Mouse (Mus musculus): Measurements from ENCODE around the gene Alkbh6.

DNA sequence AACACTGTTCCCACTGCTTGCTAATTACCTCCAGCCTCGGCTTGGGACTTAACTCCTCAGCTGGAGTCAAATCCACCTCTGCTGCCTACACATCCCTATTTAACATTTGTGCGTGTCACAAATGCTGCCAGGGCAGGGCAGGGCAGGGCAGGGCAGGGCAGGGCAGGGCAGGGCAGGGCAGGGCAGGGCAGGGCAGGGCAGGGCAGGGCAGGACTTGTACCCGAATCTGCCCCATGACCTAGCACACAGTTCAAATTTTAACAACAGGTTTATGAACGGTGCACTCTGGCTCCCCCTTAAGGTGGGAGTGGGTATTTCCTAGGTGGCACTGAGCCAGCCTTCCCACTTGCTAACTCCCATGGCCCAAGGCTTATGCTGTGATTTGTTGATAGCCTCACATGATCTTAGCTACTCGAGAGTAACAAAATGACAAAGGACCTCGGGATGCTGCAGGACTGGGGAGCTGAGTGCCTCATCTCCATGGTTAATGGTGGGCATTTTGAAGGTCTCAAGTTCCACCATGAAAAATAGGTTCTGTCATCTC is 44.8 kb downstream of the Alkbh6 start:
- TF ChIP-seq CTCF (IDR thresholded peaks at IDR 0.05; ENCODE audit: low read depth, low read length) (peak; percentile 64), EP300 (IDR thresholded peaks at IDR 0.05; ENCODE audit: insufficient read depth, low read depth, low read length) (no peak)
